Mouse (Mus musculus): ENCODE results near the gene Slc25a21. TPM values are rescaled to one million over a fixed set of nuclear protein-coding genes. Genes with fewer than 3 reads are reported as not detected.
A peak's percentile ranks its signal among the peaks of the same experiment; 100 is the strongest.

Slc25a21 gene
- total and polyA plus RNA-seq, 2 experiments = 3.6 to 13.9 TPM

DNA sequence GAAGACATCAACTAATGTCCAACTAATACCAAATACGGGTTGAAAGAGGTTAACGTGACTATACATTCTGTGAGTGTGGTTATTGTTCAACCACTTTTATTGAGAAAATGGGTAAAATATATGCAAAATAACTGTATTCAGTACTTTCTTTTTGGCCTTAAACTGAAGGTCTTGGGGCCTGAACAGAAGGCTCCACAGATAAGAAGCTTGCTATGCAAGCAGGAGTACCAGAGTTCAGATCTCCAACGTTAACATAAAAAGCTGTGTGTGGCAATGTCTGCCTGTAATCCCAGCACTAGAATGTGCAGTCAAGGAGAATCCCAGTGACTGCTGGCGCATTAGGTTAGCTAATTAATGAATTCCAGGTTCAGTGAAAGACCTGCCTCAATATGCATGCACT is 96.7 kb downstream of the Slc25a21 start:
- TF ChIP-seq POLR2A (IDR thresholded peaks at IDR 0.05; ENCODE audit: extremely low read depth, insufficient read depth, low read length) (no peak), CTCF (IDR thresholded peaks at IDR 0.05; ENCODE audit: low read depth, low read length) (no peak)
- DNase-seq (ENCODE audit: extremely low read depth, low read depth, low spot score) = no peak
- H3K36me3 ChIP-seq (ENCODE audit: control insufficient read depth, insufficient read depth, low read length) = no peaks in the 10 kb centered on the region
- H3K79me2 ChIP-seq (ENCODE audit: control insufficient read depth, insufficient read depth, low read length) = no peaks in the 10 kb centered on the region
- H3K4me1 ChIP-seq (ENCODE audit: control insufficient read depth, insufficient read depth, low read length) = no peaks in the 10 kb centered on the region
- 82% methylated on average over 4 of the region's 4 CpGs for WGBS
- no peak overlapping the region for H3K27ac ChIP-seq (replicated peaks; ENCODE audit: insufficient read depth, low read depth, low read length)
- no peak overlapping the region for H3K4me3 ChIP-seq (ENCODE audit: insufficient read depth, low read depth, low read length)
- H3K27me3 ChIP-seq (ENCODE audit: control insufficient read depth, insufficient read depth, low read length) = no peaks in the 10 kb centered on the region
- H3K9ac ChIP-seq (ENCODE audit: low read depth, low read length) = no peak overlapping the region

DNA sequence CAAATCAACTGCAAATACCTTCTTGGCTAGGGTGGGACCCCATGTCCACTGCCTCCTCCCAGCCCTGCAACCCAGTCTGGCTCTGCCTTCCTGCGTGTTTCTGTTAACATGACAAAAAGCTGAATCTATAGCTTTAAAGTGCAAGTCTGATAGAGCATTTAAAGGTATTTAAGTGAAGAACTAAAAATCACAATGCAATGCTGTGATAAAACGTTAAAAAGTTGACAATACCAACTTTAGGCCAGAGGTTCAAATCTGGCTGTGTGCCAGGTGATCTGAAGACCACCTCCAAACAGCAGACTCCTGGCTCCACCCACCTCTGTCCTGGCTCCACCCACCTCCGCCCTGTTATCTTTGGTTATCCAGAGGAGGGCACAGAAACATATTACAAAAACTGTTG is 98.2 kb downstream of the Slc25a21 start:
- no peak for DNase-seq (ENCODE audit: extremely low read depth, low read depth, low spot score)
- no peak for TF ChIP-seq CTCF (IDR thresholded peaks at IDR 0.05; ENCODE audit: low read depth, low read length)
- TF ChIP-seq POLR2A (IDR thresholded peaks at IDR 0.05; ENCODE audit: extremely low read depth, insufficient read depth, low read length) = no peak
- 76% methylated on average over 3 of the region's 3 CpGs for WGBS

DNA sequence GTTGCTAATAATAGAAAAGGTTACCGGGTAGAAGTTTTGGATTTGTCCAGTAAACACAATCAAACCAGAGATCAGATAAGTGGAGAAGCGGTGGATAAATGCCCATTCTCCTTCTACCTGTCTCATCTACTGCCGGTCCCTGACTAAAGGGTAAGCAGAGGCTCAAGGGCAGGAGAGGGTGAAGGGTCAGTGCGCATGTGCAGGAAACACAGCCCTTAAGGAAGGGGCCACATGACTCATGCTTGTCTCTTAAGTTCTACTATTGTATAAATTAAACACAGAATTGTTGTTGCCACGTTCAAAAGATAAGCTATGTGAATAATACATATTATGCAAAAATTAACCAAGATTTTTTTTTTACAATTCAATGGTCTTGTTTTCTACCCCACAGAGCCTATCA is 98.9 kb downstream of the Slc25a21 start:
- peak; percentile 50 for DNase-seq (ENCODE audit: extremely low read depth, low read depth, low spot score)
- H3K27me3 ChIP-seq (ENCODE audit: control insufficient read depth, insufficient read depth, low read length) = no peaks in the 10 kb centered on the region
- H3K4me3 ChIP-seq (ENCODE audit: insufficient read depth, low read depth, low read length) = no peak overlapping the region
- no peaks in the 10 kb centered on the region for H3K79me2 ChIP-seq (ENCODE audit: control insufficient read depth, insufficient read depth, low read length)
- TF ChIP-seq CTCF (IDR thresholded peaks at IDR 0.05; ENCODE audit: low read depth, low read length) (no peak), POLR2A (IDR thresholded peaks at IDR 0.05; ENCODE audit: extremely low read depth, insufficient read depth, low read length) (no peak)
- H3K4me1 ChIP-seq (ENCODE audit: control insufficient read depth, insufficient read depth, low read length) = no peaks in the 10 kb centered on the region
- no peak overlapping the region for H3K27ac ChIP-seq (replicated peaks; ENCODE audit: insufficient read depth, low read depth, low read length)
- WGBS = 43% methylated on average over 5 of the region's 5 CpGs
- H3K36me3 ChIP-seq (ENCODE audit: control insufficient read depth, insufficient read depth, low read length) = no peaks in the 10 kb centered on the region
- no peak overlapping the region for H3K9ac ChIP-seq (ENCODE audit: low read depth, low read length)

More for the DNA sequence above, 98.2 kb downstream of the Slc25a21 start:
- Histone ChIP-seq H3K4me1 (ENCODE audit: control insufficient read depth, insufficient read depth, low read length) (no peaks in the 10 kb centered on the region), H3K9ac (ENCODE audit: low read depth, low read length) (no peak overlapping the region), H3K27ac (replicated peaks; ENCODE audit: insufficient read depth, low read depth, low read length) (no peak overlapping the region), H3K79me2 (ENCODE audit: control insufficient read depth, insufficient read depth, low read length) (no peaks in the 10 kb centered on the region), H3K4me3 (ENCODE audit: insufficient read depth, low read depth, low read length) (no peak overlapping the region), H3K27me3 (ENCODE audit: control insufficient read depth, insufficient read depth, low read length) (no peaks in the 10 kb centered on the region), H3K36me3 (ENCODE audit: control insufficient read depth, insufficient read depth, low read length) (no peaks in the 10 kb centered on the region)

DNA sequence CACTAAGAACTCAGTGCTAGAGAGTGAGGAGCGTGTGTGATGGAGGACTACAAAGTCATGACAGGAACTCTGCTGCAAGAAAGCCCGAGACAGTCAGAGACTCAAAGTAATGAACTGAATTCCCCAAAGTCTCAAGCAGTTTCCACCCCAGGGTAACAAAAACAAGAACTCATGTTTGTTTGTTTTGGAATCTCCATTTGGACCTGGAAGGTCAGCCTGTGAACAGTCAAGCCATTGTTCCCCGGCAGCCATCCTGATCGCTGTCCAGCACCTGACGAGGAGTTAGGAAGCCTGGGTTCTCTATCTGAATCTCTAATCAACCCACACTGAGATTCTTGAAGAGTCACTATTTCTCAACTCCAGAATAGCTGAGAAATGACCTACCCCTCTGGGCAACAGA is 104.2 kb downstream of the Slc25a21 start:
- TF ChIP-seq CTCF (IDR thresholded peaks at IDR 0.05; ENCODE audit: low read depth, low read length) (no peak), POLR2A (IDR thresholded peaks at IDR 0.05; ENCODE audit: extremely low read depth, insufficient read depth, low read length) (no peak)
- WGBS = 73% methylated on average over 5 of the region's 5 CpGs
- no peak overlapping the region for H3K4me3 ChIP-seq (ENCODE audit: insufficient read depth, low read depth, low read length)
- H3K4me1 ChIP-seq (ENCODE audit: control insufficient read depth, insufficient read depth, low read length) = no peaks in the 10 kb centered on the region
- no peaks in the 10 kb centered on the region for H3K27me3 ChIP-seq (ENCODE audit: control insufficient read depth, insufficient read depth, low read length)
- no peak for DNase-seq (ENCODE audit: extremely low read depth, low read depth, low spot score)
- no peaks in the 10 kb centered on the region for H3K79me2 ChIP-seq (ENCODE audit: control insufficient read depth, insufficient read depth, low read length)
- H3K27ac ChIP-seq (replicated peaks; ENCODE audit: insufficient read depth, low read depth, low read length) = no peak overlapping the region
- H3K36me3 ChIP-seq (ENCODE audit: control insufficient read depth, insufficient read depth, low read length) = no peaks in the 10 kb centered on the region
- no peak overlapping the region for H3K9ac ChIP-seq (ENCODE audit: low read depth, low read length)

DNA sequence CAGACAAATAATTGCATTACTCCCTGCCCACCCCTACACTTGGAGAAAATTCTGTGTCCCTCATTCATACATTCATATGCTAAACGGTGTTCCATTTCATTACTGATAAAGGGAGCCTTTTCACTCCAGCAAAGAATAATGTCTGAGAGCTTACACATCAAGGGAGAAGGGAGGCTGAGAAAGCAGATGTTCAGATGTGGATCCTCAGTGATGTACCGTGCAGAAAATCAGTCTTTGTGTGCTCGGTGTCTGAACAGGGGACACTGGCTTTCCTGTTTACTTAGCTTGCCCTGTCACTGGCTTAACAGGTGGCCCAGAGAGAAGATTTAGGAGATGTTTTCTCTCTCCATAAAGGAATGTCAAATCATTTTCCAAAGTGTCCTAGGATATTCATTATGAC is 112.8 kb downstream of the Slc25a21 start:
- WGBS = 74% methylated on average over 3 of the region's 3 CpGs
- H3K36me3 ChIP-seq (ENCODE audit: control insufficient read depth, insufficient read depth, low read length) = no peaks in the 10 kb centered on the region
- H3K27me3 ChIP-seq (ENCODE audit: control insufficient read depth, insufficient read depth, low read length) = no peaks in the 10 kb centered on the region
- H3K9ac ChIP-seq (ENCODE audit: low read depth, low read length) = no peak overlapping the region
- H3K4me3 ChIP-seq (ENCODE audit: insufficient read depth, low read depth, low read length) = no peak overlapping the region
- DNase-seq (ENCODE audit: extremely low read depth, low read depth, low spot score) = no peak
- TF ChIP-seq POLR2A (IDR thresholded peaks at IDR 0.05; ENCODE audit: extremely low read depth, insufficient read depth, low read length) = no peak
- no peak for TF ChIP-seq CTCF (IDR thresholded peaks at IDR 0.05; ENCODE audit: low read depth, low read length)
- no peaks in the 10 kb centered on the region for H3K79me2 ChIP-seq (ENCODE audit: control insufficient read depth, insufficient read depth, low read length)
- H3K27ac ChIP-seq (replicated peaks; ENCODE audit: insufficient read depth, low read depth, low read length) = no peak overlapping the region
- H3K4me1 ChIP-seq (ENCODE audit: control insufficient read depth, insufficient read depth, low read length) = no peaks in the 10 kb centered on the region

DNA sequence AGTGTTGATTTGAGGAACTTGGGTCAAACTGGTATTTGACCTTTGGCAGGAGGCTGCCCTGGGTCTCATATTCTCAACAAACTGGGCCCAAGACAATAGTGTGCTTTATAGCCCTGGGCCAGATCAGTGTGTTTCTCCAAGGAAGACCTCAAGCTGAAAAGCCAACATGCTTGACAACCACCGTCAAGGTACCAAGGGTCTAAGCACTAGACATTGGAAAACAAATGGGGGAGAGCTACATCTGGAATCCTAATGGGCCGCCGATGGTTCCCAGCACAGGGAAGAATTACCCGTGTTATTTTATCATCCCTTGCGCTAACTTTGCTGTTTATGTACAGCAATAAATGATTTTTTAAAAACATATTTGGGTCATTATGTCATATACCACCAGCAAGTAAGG is 113.7 kb downstream of the Slc25a21 start:
- TF ChIP-seq CTCF (IDR thresholded peaks at IDR 0.05; ENCODE audit: low read depth, low read length) = no peak
- no peak for TF ChIP-seq POLR2A (IDR thresholded peaks at IDR 0.05; ENCODE audit: extremely low read depth, insufficient read depth, low read length)
- no peak for DNase-seq (ENCODE audit: extremely low read depth, low read depth, low spot score)
- Histone ChIP-seq H3K4me1 (ENCODE audit: control insufficient read depth, insufficient read depth, low read length) (no peaks in the 10 kb centered on the region), H3K27ac (replicated peaks; ENCODE audit: insufficient read depth, low read depth, low read length) (no peak overlapping the region), H3K36me3 (ENCODE audit: control insufficient read depth, insufficient read depth, low read length) (no peaks in the 10 kb centered on the region), H3K4me3 (ENCODE audit: insufficient read depth, low read depth, low read length) (no peak overlapping the region), H3K27me3 (ENCODE audit: control insufficient read depth, insufficient read depth, low read length) (no peaks in the 10 kb centered on the region), H3K9ac (ENCODE audit: low read depth, low read length) (no peak overlapping the region), H3K79me2 (ENCODE audit: control insufficient read depth, insufficient read depth, low read length) (no peaks in the 10 kb centered on the region)
- 91% methylated on average over 5 of the region's 5 CpGs for WGBS
